8 mouse cellular contexts compared by ENCODE assay signal in genomic region chr4:155221599-155222551, GRCm38 (mm10). TPM values are rescaled to one million over a fixed set of nuclear protein-coding genes. Genes with fewer than 3 reads are reported as not detected.
DNase-seq lines count a peak whose midpoint lies in the region; ATAC-seq and TF ChIP-seq lines count a peak whose summit lies in the region.

No protein-coding gene starts in this region.

- no peak for ATAC-seq in embryonic facial prominence, embryonic 13.5 days (ENCODE audit: insufficient number of reproducible peaks, insufficient read depth, low FRiP score, low TSS enrichment, low read depth)
- ATAC-seq in heart, embryonic 11.5 days (replicated peaks; ENCODE audit: insufficient number of reproducible peaks, low FRiP score, low TSS enrichment) = no peak
- no peak for ATAC-seq in kidney, postnatal 0 days (replicated peaks; ENCODE audit: low FRiP score, low read depth)
- ATAC-seq in liver, embryonic 15.5 days (ENCODE audit: insufficient read depth) = no peak
- ATAC-seq in neural tube, embryonic 12.5 days (ENCODE audit: low FRiP score, low read depth) = no peak

- H3K36me3 ChIP-seq in embryonic facial prominence, embryonic 13.5 days = 0 out of 2 replicates have a peak, but pooled peaks cover 5% of the 10 kb centered on the region
- H3K36me3 ChIP-seq in heart, embryonic 11.5 days (ENCODE audit: control insufficient read depth, insufficient read depth, low read length) = no peaks in the 10 kb centered on the region
- H3K36me3 ChIP-seq in kidney, postnatal 0 days (ENCODE audit: insufficient read depth, low read length) = no peaks in the 10 kb centered on the region
- no peaks in the 10 kb centered on the region for H3K36me3 ChIP-seq in liver, embryonic 15.5 days (replicated peaks)
- no peaks in the 10 kb centered on the region for H3K36me3 ChIP-seq in neural tube, embryonic 12.5 days
- H3K36me3 ChIP-seq in testis, adult 2 months (ENCODE audit: control insufficient read depth, insufficient read depth, low read length) = no peaks in the 10 kb centered on the region

- no peak for TF ChIP-seq POLR2A in testis, adult 2 months (IDR thresholded peaks at IDR 0.05; ENCODE audit: control insufficient read depth, low read depth, low read length)

- peak overlapping the region; percentile 98 for H3K9ac ChIP-seq in embryonic facial prominence, embryonic 13.5 days
- peak overlapping the region; percentile 91 for H3K9ac ChIP-seq in heart, embryonic 11.5 days (ENCODE audit: low read depth, low read length)
- peak overlapping the region; percentile 97 for H3K9ac ChIP-seq in kidney, postnatal 0 days (ENCODE audit: low read depth, low read length)
- H3K9ac ChIP-seq in liver, embryonic 15.5 days = peak overlapping the region; percentile 64
- peak overlapping the region; percentile 98 for H3K9ac ChIP-seq in neural tube, embryonic 12.5 days

- H3K27ac ChIP-seq in embryonic facial prominence, embryonic 13.5 days = peak overlapping the region; percentile 81
- H3K27ac ChIP-seq in heart, embryonic 11.5 days (ENCODE audit: low read depth, low read length) = peak overlapping the region; percentile 69
- H3K27ac ChIP-seq in kidney, postnatal 0 days = peak overlapping the region; percentile 82
- no peak overlapping the region; the same call in 1 of the 2 replicates for H3K27ac ChIP-seq in liver, embryonic 15.5 days (replicated peaks)
- peak overlapping the region; percentile 66 for H3K27ac ChIP-seq in neural tube, embryonic 12.5 days
- H3K27ac ChIP-seq in testis, adult 2 months (ENCODE audit: control insufficient read depth, insufficient read depth, low read depth, low read length) = no peak overlapping the region

- under 1% methylated on average over 74 of the region's 93 CpGs for WGBS in embryonic facial prominence, embryonic 13.5 days
- WGBS in heart, embryonic 11.5 days (ENCODE audit: insufficient replicate concordance) = under 1% methylated on average over 82 of the region's 93 CpGs
- under 1% methylated on average over 89 of the region's 93 CpGs for WGBS in kidney, postnatal 0 days
- under 1% methylated on average over 92 of the region's 93 CpGs for WGBS in liver, embryonic 15.5 days (ENCODE audit: insufficient replicate concordance)
- WGBS in neural tube, embryonic 12.5 days = under 1% methylated on average over 80 of the region's 93 CpGs

- H3K9me3 ChIP-seq in embryonic facial prominence, embryonic 13.5 days = no peaks in the 10 kb centered on the region
- no peaks in the 10 kb centered on the region for H3K9me3 ChIP-seq in heart, embryonic 11.5 days (replicated peaks; ENCODE audit: control insufficient read depth, low read length)
- H3K9me3 ChIP-seq in kidney, postnatal 0 days (replicated peaks; ENCODE audit: low read length) = no peaks in the 10 kb centered on the region
- no peaks in the 10 kb centered on the region for H3K9me3 ChIP-seq in liver, embryonic 15.5 days (replicated peaks)
- no peaks in the 10 kb centered on the region for H3K9me3 ChIP-seq in neural tube, embryonic 12.5 days

- H3K4me2 ChIP-seq in embryonic facial prominence, embryonic 13.5 days = peak overlapping the region; percentile 93
- peak overlapping the region; percentile 83 for H3K4me2 ChIP-seq in heart, embryonic 11.5 days
- peak overlapping the region; percentile 96 for H3K4me2 ChIP-seq in kidney, postnatal 0 days (ENCODE audit: low read length)
- peak overlapping the region; percentile 92 for H3K4me2 ChIP-seq in liver, embryonic 15.5 days
- peak overlapping the region; percentile 92 for H3K4me2 ChIP-seq in neural tube, embryonic 12.5 days (replicated peaks)

- peaks cover 49% of the 10 kb centered on the region for H3K4me1 ChIP-seq in embryonic facial prominence, embryonic 13.5 days
- H3K4me1 ChIP-seq in heart, embryonic 11.5 days (ENCODE audit: control insufficient read depth, insufficient read depth, low read length) = peaks cover 47% of the 10 kb centered on the region
- H3K4me1 ChIP-seq in kidney, postnatal 0 days (replicated peaks; ENCODE audit: insufficient read depth, low read length) = peaks cover 39% of the 10 kb centered on the region
- H3K4me1 ChIP-seq in liver, embryonic 15.5 days (replicated peaks) = peaks cover 67% of the 10 kb centered on the region
- H3K4me1 ChIP-seq in neural tube, embryonic 12.5 days = peaks cover 54% of the 10 kb centered on the region
- H3K4me1 ChIP-seq in testis, adult 2 months (ENCODE audit: control insufficient read depth, insufficient read depth, low read length) = peaks cover 27% of the 10 kb centered on the region

- no peak for TF ChIP-seq CTCF in kidney, postnatal 0 days (IDR thresholded peaks at IDR 0.05; ENCODE audit: low read depth)
- TF ChIP-seq CTCF in testis, adult 2 months (IDR thresholded peaks at IDR 0.05; ENCODE audit: control insufficient read depth, insufficient read depth, insufficient replicate concordance, low read depth, low read length) = no peak

- no peaks in the 10 kb centered on the region for H3K27me3 ChIP-seq in embryonic facial prominence, embryonic 13.5 days
- H3K27me3 ChIP-seq in heart, embryonic 11.5 days (ENCODE audit: control insufficient read depth, insufficient read depth, low read length) = no peaks in the 10 kb centered on the region
- H3K27me3 ChIP-seq in kidney, postnatal 0 days (ENCODE audit: insufficient read depth, low read length) = no peaks in the 10 kb centered on the region
- H3K27me3 ChIP-seq in liver, embryonic 15.5 days = peaks cover 79% of the 10 kb centered on the region
- no peaks in the 10 kb centered on the region for H3K27me3 ChIP-seq in neural tube, embryonic 12.5 days (replicated peaks)
- no peaks in the 10 kb centered on the region for H3K27me3 ChIP-seq in testis, adult 2 months (ENCODE audit: control insufficient read depth, insufficient read depth, low read length)

- H3K4me3 ChIP-seq in embryonic facial prominence, embryonic 13.5 days = peak overlapping the region; percentile 92
- H3K4me3 ChIP-seq in heart, embryonic 11.5 days (ENCODE audit: low read depth, low read length) = peak overlapping the region; percentile 94
- H3K4me3 ChIP-seq in kidney, postnatal 0 days (replicated peaks; ENCODE audit: low read depth, low read length) = peak overlapping the region; percentile 86
- peak overlapping the region; percentile 66 for H3K4me3 ChIP-seq in liver, embryonic 15.5 days (replicated peaks)
- peak overlapping the region; percentile 95 for H3K4me3 ChIP-seq in neural tube, embryonic 12.5 days
- H3K4me3 ChIP-seq in testis, adult 2 months (ENCODE audit: control insufficient read depth, low read depth, low read length) = peak overlapping the region; percentile 75

- DNase-seq in urinary bladder, adult 18-20 months (ENCODE audit: low spot score in 2 of 2) = peak; percentile 59 to 66
- no peak for DNase-seq in urinary bladder, postnatal 25 days (ENCODE audit: low spot score)
- peak; percentile 72 for DNase-seq in kidney, postnatal 0 days (ENCODE audit: low spot score)

RNA-seq across cellular contexts. Expression of gene Ski, which starts 0.5 kb away (rescaled TPM):
- 21.5 and 24.9 TPM in 2 replicates for polyA plus RNA-seq in embryonic facial prominence, embryonic 13.5 days (2015; fragmentation: Nextera tagmentation; extraction: Ambion mirVana)
- 14.6 and 14.8 TPM in 2 replicates for polyA plus RNA-seq in heart, embryonic 11.5 days (2014; fragmentation: Nextera tagmentation; extraction: Ambion mirVana)
- polyA plus RNA-seq in kidney, postnatal 0 days (2015; fragmentation: Nextera tagmentation; extraction: Ambion mirVana) = 15.5 TPM in 2 replicates
- polyA plus RNA-seq in liver, embryonic 15.5 days (2015; fragmentation: Nextera tagmentation; extraction: Ambion mirVana) = 2.1 and 2.6 TPM in 2 replicates
- polyA plus RNA-seq in neural tube, embryonic 12.5 days (2016; fragmentation: Nextera tagmentation; extraction: Ambion mirVana) = 12.3 and 13.2 TPM in 2 replicates
- 5.0 and 6.4 TPM in 2 replicates for polyA plus RNA-seq in testis, adult 2 months (2012; rRNA removed)

RNA-seq across cellular contexts. Expression of gene Faap20, which starts 27.7 kb away (rescaled TPM):
- polyA plus RNA-seq in embryonic facial prominence, embryonic 13.5 days (2015; fragmentation: Nextera tagmentation; extraction: Ambion mirVana) = 77.4 and 80.0 TPM in 2 replicates
- polyA plus RNA-seq in heart, embryonic 11.5 days (2014; fragmentation: Nextera tagmentation; extraction: Ambion mirVana) = 64.9 and 66.8 TPM in 2 replicates
- polyA plus RNA-seq in kidney, postnatal 0 days (2015; fragmentation: Nextera tagmentation; extraction: Ambion mirVana) = 77.2 and 80.0 TPM in 2 replicates
- polyA plus RNA-seq in liver, embryonic 15.5 days (2015; fragmentation: Nextera tagmentation; extraction: Ambion mirVana) = 18.2 and 19.7 TPM in 2 replicates
- polyA plus RNA-seq in neural tube, embryonic 12.5 days (2016; fragmentation: Nextera tagmentation; extraction: Ambion mirVana) = 87.5 and 89.3 TPM in 2 replicates
- 12.4 and 12.7 TPM in 2 replicates for polyA plus RNA-seq in testis, adult 2 months (2012; rRNA removed)

Comparison
In these comparisons a context has a peak if more than half of its experiments do, and no peak if none do; other contexts are left out.
1. H3K27ac ChIP-seq: peak in embryonic facial prominence, embryonic 13.5 days (single experiment), heart, embryonic 11.5 days (single experiment), kidney, postnatal 0 days (single experiment) and neural tube, embryonic 12.5 days (single experiment); none in liver, embryonic 15.5 days (single experiment) and testis, adult 2 months (single experiment).
2. Peak in every context shown above with its lines, with median percentiles within 50 percentile points of each other: H3K4me2 ChIP-seq, H3K4me3 ChIP-seq and H3K9ac ChIP-seq.